Mouse (Mus musculus) left cerebral cortex, adult 8-10 months (tissue): Measurements from ENCODE around the gene Kcnh4. TPM values are rescaled to one million over a fixed set of nuclear protein-coding genes. Genes with fewer than 3 reads are reported as not detected.

Experiments
- DNase-seq, 2 experiments: peaks; one replicate each; pipeline ENCODE4 v3.0.0; 2022; ENCODE audit warnings: low spot score in 2 of 2
- total RNA-seq, 4 experiments: library from RNA; stranded (reverse); gene quantifications; 2 replicates each; pipeline ENCODE4 v1.2.4; 2022

Kcnh4 gene
- total RNA-seq, 4 experiments from 2014 or later = 18.4 to 20.2 (median 18.7) TPM

DNA sequence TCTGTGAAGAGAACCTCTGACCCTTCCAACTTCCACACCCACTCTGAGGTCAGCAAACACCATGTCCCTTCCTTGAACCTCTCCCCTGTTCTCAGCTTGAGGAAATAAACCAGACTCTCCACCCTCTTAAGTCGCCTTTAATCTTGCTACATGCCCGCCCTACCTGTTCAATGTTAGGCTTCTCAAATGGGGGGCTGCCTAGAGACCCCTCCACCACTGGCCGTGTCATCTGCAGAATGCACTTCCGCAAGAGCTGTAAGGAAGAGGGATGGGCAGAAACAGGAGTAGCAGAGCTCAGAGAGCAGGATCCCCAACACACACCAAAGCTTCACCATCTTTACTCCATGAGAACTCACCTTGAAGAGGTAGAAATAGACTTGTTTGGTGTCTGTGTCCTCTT, 48.8 kb downstream of the Kcnh4 start:
- DNase-seq = no peak

DNA sequence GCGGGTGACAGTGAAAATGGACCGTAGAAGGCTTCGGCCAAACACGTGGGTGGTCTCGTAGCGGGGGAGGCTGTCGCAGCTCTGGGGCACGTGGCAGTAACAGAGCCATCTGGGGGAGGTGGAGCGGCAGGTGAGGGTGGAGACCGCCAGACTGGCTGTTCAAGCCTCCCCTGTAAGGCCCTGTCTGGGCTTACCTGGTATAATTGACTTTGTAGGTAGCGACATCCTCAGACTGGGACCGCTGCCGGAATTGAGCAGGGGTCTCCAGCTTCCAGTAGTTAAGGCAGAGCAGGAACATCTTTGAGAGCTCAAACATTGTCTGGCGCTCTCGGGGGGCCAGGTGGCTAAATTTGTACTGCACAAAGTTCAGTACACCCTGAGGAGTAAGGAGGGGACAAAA, 49.2 kb downstream of the Kcnh4 start:
- no peak for DNase-seq

- DNase-seq = no peak
Observed at GRCm38 (mm10) chr11:100709201-100709810, 50.4 kb downstream of the Kcnh4 start.

GRCm38 (mm10) chr11:100705095-100705747, 54.5 kb downstream of the Kcnh4 start:
- no peak for DNase-seq

GRCm38 (mm10) chr11:100703851-100704531, 55.8 kb downstream of the Kcnh4 start, which contains the start of gene Dhx58:
Dhx58 (minus strand) TSS chr11:100704271.
- DNase-seq = no peak

GRCm38 (mm10) chr11:100703366-100703765, 56.4 kb downstream of the Kcnh4 start:
- DNase-seq = no peak

DNA sequence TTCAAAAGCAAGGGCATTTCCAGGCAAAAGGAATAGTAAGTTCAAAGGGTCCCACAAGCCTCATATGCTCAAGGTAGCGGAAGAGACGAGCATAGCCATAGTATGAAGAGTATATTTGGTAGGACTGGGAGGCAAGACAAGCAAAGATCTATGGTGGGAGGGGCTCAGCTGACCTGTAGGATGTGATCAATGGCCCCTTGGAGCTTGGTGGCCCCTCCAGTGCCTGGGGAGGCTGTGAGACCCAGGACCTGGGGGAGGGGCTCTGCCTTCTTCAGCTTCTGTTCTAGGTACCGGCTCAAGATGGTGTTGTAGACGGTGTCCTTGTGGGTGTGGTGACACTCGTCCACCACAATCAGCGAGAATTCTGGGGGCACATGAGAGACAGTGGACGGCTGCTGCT, 56.8 kb downstream of the Kcnh4 start:
- no peak for DNase-seq

DNA sequence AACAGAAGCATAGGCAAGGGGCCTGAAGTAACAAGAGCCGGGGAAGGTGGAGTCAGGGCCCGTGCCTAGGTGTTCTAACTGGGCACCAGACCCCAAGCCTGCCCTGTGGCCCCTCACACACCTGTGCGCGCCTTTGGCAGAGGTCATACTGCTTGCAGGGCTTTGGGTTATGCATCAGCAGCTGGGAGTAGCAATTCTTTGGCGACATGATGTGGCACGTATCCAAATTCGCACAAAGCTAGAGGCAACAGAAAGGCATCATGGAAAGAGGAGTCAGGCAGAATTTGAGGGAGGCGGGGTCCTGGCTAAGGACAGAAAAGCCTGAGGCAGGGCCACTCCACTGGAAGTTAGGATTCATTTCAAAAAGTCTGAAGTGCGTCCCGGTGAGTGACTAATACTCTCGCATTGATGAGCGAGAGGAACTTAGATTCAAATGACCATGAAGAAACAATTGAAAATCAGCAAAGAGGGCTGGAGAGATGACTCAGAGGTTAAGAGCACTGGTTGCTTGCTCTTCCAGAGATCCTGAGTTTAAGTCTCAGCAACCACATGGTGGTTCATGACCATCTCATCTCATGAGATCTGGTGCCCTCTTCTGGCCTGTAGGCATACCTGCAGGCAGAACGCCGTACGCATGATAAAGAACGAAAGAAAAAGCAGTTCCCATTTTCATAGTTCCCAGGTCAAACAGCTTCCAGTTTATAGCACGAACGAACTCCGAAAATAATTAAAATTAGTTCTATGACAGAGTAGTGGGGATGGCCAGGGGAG, 57.5 kb downstream of the Kcnh4 start:
- no peak for DNase-seq

DNA sequence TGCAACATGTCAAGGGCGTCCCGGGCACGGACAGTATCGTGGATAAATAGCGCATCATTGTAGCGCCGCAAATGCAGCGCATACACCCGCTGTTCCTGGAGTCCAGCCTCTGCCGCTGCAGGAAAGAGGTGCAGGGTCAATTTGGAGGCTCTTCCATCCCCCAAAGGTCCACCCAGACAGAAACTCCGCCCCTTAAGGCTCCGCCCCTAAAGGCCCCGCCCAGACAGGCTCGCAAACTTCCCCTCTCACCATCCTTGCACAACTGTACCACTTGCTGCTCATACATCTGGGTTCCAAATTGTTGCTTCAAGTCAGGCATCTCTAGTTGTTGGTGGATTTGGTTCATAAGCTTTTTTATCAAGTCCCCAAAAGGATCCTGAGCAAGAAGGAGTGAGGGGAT, 58.4 kb downstream of the Kcnh4 start:
- DNase-seq = no peak

- DNase-seq = no peak
Observed at GRCm38 (mm10) chr11:100700710-100701109, 59.0 kb downstream of the Kcnh4 start.

- no peak for DNase-seq
Observed at GRCm38 (mm10) chr11:100697921-100698320, 61.8 kb downstream of the Kcnh4 start.

- DNase-seq = peak in 1 of 2 experiments; percentile 77
Observed at GRCm38 (mm10) chr11:100694926-100695325, 64.8 kb downstream of the Kcnh4 start.

DNA sequence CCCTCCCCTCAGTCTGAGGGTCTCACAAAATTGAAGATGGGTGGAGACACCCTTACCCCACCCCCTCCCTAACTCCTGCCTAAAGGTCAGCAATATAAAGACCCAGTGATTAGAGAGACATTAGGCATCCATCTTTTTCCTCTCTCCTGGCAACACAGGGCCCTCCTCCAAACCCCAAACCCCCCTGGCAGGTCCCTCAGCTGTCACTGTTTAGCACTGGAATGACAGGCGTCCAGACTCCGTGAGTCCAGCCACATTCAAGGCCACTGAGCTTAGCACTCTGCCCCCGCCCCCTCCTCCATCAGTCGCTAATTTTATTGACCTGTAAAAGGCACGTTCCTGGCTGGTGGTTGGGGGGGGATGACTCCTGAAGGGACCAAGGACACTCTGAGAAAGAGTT, 66.6 kb downstream of the Kcnh4 start:
- no peak for DNase-seq

DNA sequence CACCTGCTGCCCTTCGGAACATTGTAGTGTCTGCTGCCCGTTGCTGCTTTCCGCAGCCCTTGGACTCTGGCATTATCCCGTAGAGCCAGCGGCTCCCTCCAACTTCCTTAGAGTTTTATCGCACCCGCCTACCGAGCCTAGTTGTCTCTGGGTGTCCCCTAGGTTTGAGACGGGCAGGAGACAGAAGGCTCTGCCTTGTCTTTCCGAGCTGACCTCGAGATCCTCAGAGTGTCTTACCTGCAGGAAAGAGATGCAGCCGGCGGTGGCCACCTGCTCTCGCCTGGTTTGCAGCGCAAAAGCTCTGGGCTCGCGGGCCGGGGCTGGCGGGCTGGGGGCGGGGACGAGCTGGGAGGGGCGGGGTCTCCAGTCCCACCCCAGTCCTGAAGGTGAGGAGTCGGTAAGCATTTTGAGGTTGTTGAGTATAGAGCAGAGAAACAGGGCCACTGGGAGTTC, 67.6 kb downstream of the Kcnh4 start, which contains the start of gene Zfp385c:
Gene Zfp385c, minus strand, starts transcription at position 292 of the 453 bp plus-strand sequence.
- DNase-seq = no peak

GRCm38 (mm10) chr11:100690389-100690788, 69.4 kb downstream of the Kcnh4 start:
- DNase-seq = no peak

Other genes starting within 250 kb of the Kcnh4 start
- gene Acly, start 231.9 kb downstream of the Kcnh4 start, total RNA-seq = 100 to 1,000 TPM; 150 to 164 (median 156) TPM
- 1 to 10 TPM in 3 of 4 experiments, under 1 TPM in 1; 0.98 to 2.2 (median 1.8) TPM for gene Ttc25, start 214.3 kb downstream of the Kcnh4 start, total RNA-seq
- gene Cnp, start 185.0 kb downstream of the Kcnh4 start, total RNA-seq = 100 to 1,000 TPM; 220 to 251 (median 229) TPM
- gene Nkiras2, start 140.7 kb downstream of the Kcnh4 start, total RNA-seq = 10 to 100 TPM; 12.1 to 15.5 (median 13.2) TPM
- gene Dnajc7, start 139.8 kb downstream of the Kcnh4 start, total RNA-seq = 100 to 1,000 TPM; 241 to 278 (median 260) TPM
- gene Zfp385c, start 67.5 kb downstream of the Kcnh4 start, total RNA-seq = 1 to 10 TPM in 1 of 4 experiments, under 1 TPM in 3; 0.11 to 1.1 (median 0.40) TPM
- 1 to 10 TPM; 1.6 to 2.1 (median 1.8) TPM for gene Dhx58, start 55.7 kb downstream of the Kcnh4 start, total RNA-seq
- 10 to 100 TPM; 56.6 to 62.8 (median 59.2) TPM for gene Kat2a, start 47.5 kb downstream of the Kcnh4 start, total RNA-seq
- not detected for gene Hspb9, start 46.1 kb downstream of the Kcnh4 start, total RNA-seq
- gene Rab5c, start 21.7 kb downstream of the Kcnh4 start, total RNA-seq = 100 to 1,000 TPM; 148 to 157 (median 154) TPM
- gene Hcrt, start 3.0 kb upstream of the Kcnh4 start, total RNA-seq = not detected
- 1 to 10 TPM; 6.6 to 9.2 (median 8.0) TPM for gene Ghdc, start 11.0 kb upstream of the Kcnh4 start, total RNA-seq
- 10 to 100 TPM; 26.8 to 30.9 (median 30.6) TPM for gene Stat5b, start 90.8 kb upstream of the Kcnh4 start, total RNA-seq
- gene Stat5a, start 99.4 kb upstream of the Kcnh4 start, total RNA-seq = 1 to 10 TPM; 2.0 to 2.8 (median 2.1) TPM
- 10 to 100 TPM; 39.0 to 54.7 (median 46.3) TPM for gene Stat3, start 179.6 kb upstream of the Kcnh4 start, total RNA-seq
- 10 to 100 TPM; 18.7 to 20.9 (median 20.8) TPM for gene Cavin1, start 210.9 kb upstream of the Kcnh4 start, total RNA-seq
- gene Atp6v0a1, start 249.5 kb upstream of the Kcnh4 start, total RNA-seq = 100 to 1,000 TPM; 407 to 438 (median 419) TPM